Mouse (Mus musculus) monocyte, adult 59 days (primary cell): ENCODE measurements around the gene Stk36. TPM values are rescaled to one million over a fixed set of nuclear protein-coding genes. Genes with fewer than 3 reads are reported as not detected.

Experiments
- total RNA-seq, 2 experiments: library from RNA; stranded (reverse); gene quantifications; one replicate each; pipeline ENCODE4 v1.2.4; 2023

Stk36 gene
- total RNA-seq, result under 1 TPM; 0.36 to 0.84 TPM

GRCm38 (mm10) chr1:74601267-74601962 lies at the start of gene Stk36, which contains the start of gene Rnf25:
Gene Stk36 (plus strand): TSS chr1:74601445.
Gene Rnf25 (minus strand): TSS chr1:74601397.

GRCm38 (mm10) chr1:74587773-74588445 lies 13.3 kb upstream of the Stk36 start, which contains the start of the genes Zfp142 and Bcs1l:
Gene Zfp142 (minus strand): TSS chr1:74588246.
Gene Bcs1l (plus strand): TSS chr1:74588289.

GRCm38 (mm10) chr1:74661448-74662195 lies 60.4 kb downstream of the Stk36 start, which contains the start of gene Ttll4:
Gene Ttll4 (plus strand): TSS chr1:74661745.

Other genes with a start within 250 kb of the Stk36 start
- gene Catip, start 239.3 kb upstream of the Stk36 start, total RNA-seq, result under 1 TPM; 0.49 to 0.76 TPM
- gene Slc11a1, start 226.2 kb upstream of the Stk36 start, total RNA-seq, result 100 to 1,000 TPM; 616 to 632 TPM
- 100 to 1,000 TPM; 136 to 144 TPM for gene Ctdsp1, start 209.9 kb upstream of the Stk36 start, total RNA-seq
- gene Vil1, start 192.1 kb upstream of the Stk36 start, total RNA-seq, result under 1 TPM in 1 of 2 experiments, not detected in 1; 1.00 TPM
- 10 to 100 TPM; 18.8 to 18.9 TPM for gene Cnot9, start 95.4 kb upstream of the Stk36 start, total RNA-seq
- gene Plcd4, start 58.6 kb upstream of the Stk36 start, total RNA-seq, result under 1 TPM in 1 of 2 experiments, not detected in 1; 0.85 TPM
- gene Usp37, start 57.2 kb upstream of the Stk36 start, total RNA-seq, result 10 to 100 TPM; 15.8 to 18.7 TPM
- 10 to 100 TPM; 19.7 to 24.2 TPM for gene Zfp142, start 13.2 kb upstream of the Stk36 start, total RNA-seq
- 1 to 10 TPM; 6.5 to 7.0 TPM for gene Bcs1l, start 13.2 kb upstream of the Stk36 start, total RNA-seq
- gene Rnf25, start within 50 bp of the Stk36 start, total RNA-seq, result 10 to 100 TPM; 38.6 to 45.9 TPM
- gene Ttll4, start 60.3 kb downstream of the Stk36 start, total RNA-seq, result 10 to 100 TPM; 26.2 to 33.6 TPM
- gene Cyp27a1, start 112.1 kb downstream of the Stk36 start, total RNA-seq, result 100 to 1,000 TPM; 183 to 203 TPM
- gene Prkag3, start 147.8 kb downstream of the Stk36 start, total RNA-seq, result not detected
- gene Wnt6, start 170.4 kb downstream of the Stk36 start, total RNA-seq, result 1 to 10 TPM; 3.7 to 6.5 TPM
- gene Wnt10a, start 190.1 kb downstream of the Stk36 start, total RNA-seq, result not detected